9 mouse cellular contexts compared by ENCODE assay signal in genomic region chr8:105138423-105138822, GRCm38 (mm10). TPM values are rescaled to one million over a fixed set of nuclear protein-coding genes. Genes with fewer than 3 reads are reported as not detected.
DNase-seq lines count a peak whose midpoint lies in the region; ATAC-seq and TF ChIP-seq lines count a peak whose summit lies in the region.
"Had no signal": no experiment of that assay in that cellular context is flagged by ENCODE, and none has a peak within 500 bp of the region (broad histone marks: within the 10 kb centered on the region; RNA-seq: fewer than 3 reads in every experiment).

No protein-coding gene starts in this region.

- WGBS in neural tube, embryonic 15.5 days = 20% methylated on average over 4 of the region's 4 CpGs
- WGBS in embryonic facial prominence, embryonic 14.5 days = 25% methylated on average over 4 of the region's 4 CpGs
- WGBS in liver, postnatal 0 days (ENCODE audit: insufficient replicate concordance) = 14% methylated on average over 4 of the region's 4 CpGs

- peak; percentile 60 for TF ChIP-seq EP300 in liver, postnatal 0 days (IDR thresholded peaks at IDR 0.05; ENCODE audit: low read depth)

- no peak overlapping the region for H3K9ac ChIP-seq in neural tube, embryonic 15.5 days (replicated peaks)
- no peak overlapping the region for H3K9ac ChIP-seq in embryonic facial prominence, embryonic 14.5 days (ENCODE audit: low read depth, low read length)
- no peak overlapping the region for H3K9ac ChIP-seq in liver, postnatal 0 days (replicated peaks)
- H3K9ac ChIP-seq: heart, embryonic 13.5 days had no signal

- no peak overlapping the region for H3K27ac ChIP-seq in neural tube, embryonic 15.5 days (replicated peaks)
- H3K27ac ChIP-seq in embryonic facial prominence, embryonic 14.5 days (replicated peaks; ENCODE audit: low read depth, low read length) = no peak overlapping the region
- H3K27ac ChIP-seq in liver, postnatal 0 days (ENCODE audit: low read depth) = 0 out of 2 replicates have a peak overlapping the region, but pooled peaks have one; percentile 44
- H3K27ac ChIP-seq: heart, embryonic 13.5 days had no signal

- H3K4me2 ChIP-seq in neural tube, embryonic 15.5 days = no peak overlapping the region
- H3K4me2 ChIP-seq in embryonic facial prominence, embryonic 14.5 days (ENCODE audit: low read depth, low read length) = no peak overlapping the region
- H3K4me2 ChIP-seq in liver, postnatal 0 days (ENCODE audit: low read depth, low read length) = no peak overlapping the region
- H3K4me2 ChIP-seq: heart, embryonic 13.5 days had no signal

- H3K4me3 ChIP-seq in neural tube, embryonic 15.5 days (replicated peaks) = no peak overlapping the region
- H3K4me3 ChIP-seq in embryonic facial prominence, embryonic 14.5 days (ENCODE audit: low read depth, low read length) = no peak overlapping the region
- no peak overlapping the region for H3K4me3 ChIP-seq in liver, postnatal 0 days (ENCODE audit: low read depth, low read length)
- H3K4me3 ChIP-seq: heart, embryonic 13.5 days had no signal

- peak; percentile 92 for TF ChIP-seq CTCF in liver, postnatal 0 days (IDR thresholded peaks at IDR 0.05; ENCODE audit: low read depth)

- no peaks in the 10 kb centered on the region for H3K4me1 ChIP-seq in neural tube, embryonic 15.5 days
- no peaks in the 10 kb centered on the region for H3K4me1 ChIP-seq in embryonic facial prominence, embryonic 14.5 days (ENCODE audit: control insufficient read depth, insufficient read depth, low read length)
- H3K4me1 ChIP-seq in liver, postnatal 0 days (ENCODE audit: insufficient read depth) = no peaks in the 10 kb centered on the region; the same call in 1 of the 2 replicates

- no peaks in the 10 kb centered on the region for H3K36me3 ChIP-seq in neural tube, embryonic 15.5 days
- no peaks in the 10 kb centered on the region for H3K36me3 ChIP-seq in embryonic facial prominence, embryonic 14.5 days (ENCODE audit: control insufficient read depth, insufficient read depth, low read length)
- H3K36me3 ChIP-seq in liver, postnatal 0 days (replicated peaks; ENCODE audit: insufficient read depth, low read length) = no peaks in the 10 kb centered on the region
- H3K36me3 ChIP-seq: heart, embryonic 13.5 days had no signal

- DNase-seq in neural tube, embryonic 10.5 days (ENCODE audit: extremely low spot score, low spot score) = peak; percentile 33
- peak; percentile 86 for DNase-seq in adrenal gland, postnatal 25 days
- DNase-seq in embryonic facial prominence, embryonic 14.5 days (ENCODE audit: low spot score) = peak; percentile 22
- peak; percentile 87 for DNase-seq in kidney, adult 9 months
- peak; percentile 84 for DNase-seq in liver, postnatal 0 days
- DNase-seq in right cerebral cortex, postnatal 14 days = peak; percentile 48
- peak; percentile 36 for DNase-seq in yolk sac, embryonic 10.5 days (ENCODE audit: low spot score)

- no peak for ATAC-seq in neural tube, embryonic 15.5 days (ENCODE audit: low FRiP score)
- no peak for ATAC-seq in embryonic facial prominence, embryonic 14.5 days (ENCODE audit: low read depth)
- ATAC-seq in liver, postnatal 0 days = peak; percentile 98

- no peaks in the 10 kb centered on the region for H3K9me3 ChIP-seq in neural tube, embryonic 15.5 days (replicated peaks)
- H3K9me3 ChIP-seq in embryonic facial prominence, embryonic 14.5 days (ENCODE audit: control insufficient read depth, low read length) = no peaks in the 10 kb centered on the region
- H3K9me3 ChIP-seq in liver, postnatal 0 days (ENCODE audit: low read length) = no peaks in the 10 kb centered on the region
- H3K9me3 ChIP-seq: heart, embryonic 13.5 days had no signal

- no peaks in the 10 kb centered on the region for H3K27me3 ChIP-seq in neural tube, embryonic 15.5 days (replicated peaks)
- H3K27me3 ChIP-seq in embryonic facial prominence, embryonic 14.5 days (replicated peaks; ENCODE audit: control insufficient read depth, insufficient read depth, low read length) = no peaks in the 10 kb centered on the region
- H3K27me3 ChIP-seq in liver, postnatal 0 days (ENCODE audit: insufficient read depth, low read length) = no peaks in the 10 kb centered on the region

RNA-seq across cellular contexts. Expression of gene Ces4a, which starts 6.8 kb away (rescaled TPM):
- 0.18 TPM in 1 of 2 replicates, not detected in the other for polyA plus RNA-seq in neural tube, embryonic 15.5 days (2015; fragmentation: Nextera tagmentation; extraction: Ambion mirVana)
- total RNA-seq in adrenal gland, postnatal 25 days (2021) = not detected in 2 replicates
- not detected in 2 replicates for polyA plus RNA-seq in embryonic facial prominence, embryonic 14.5 days (2014; fragmentation: Nextera tagmentation; extraction: Ambion mirVana)
- polyA plus RNA-seq in liver, postnatal 0 days (2015; fragmentation: Nextera tagmentation; extraction: Ambion mirVana) = 0.07 TPM in 1 of 2 replicates, not detected in the other
- polyA plus RNA-seq: heart, embryonic 13.5 days had no signal

RNA-seq across cellular contexts. Expression of gene Cbfb, which starts 32.1 kb away (rescaled TPM):
- 34.0 and 38.6 TPM in 2 replicates for polyA plus RNA-seq in neural tube, embryonic 15.5 days (2015; fragmentation: Nextera tagmentation; extraction: Ambion mirVana)
- total RNA-seq in adrenal gland, postnatal 25 days (2021) = 78.8 and 92.4 TPM in 2 replicates
- 104 and 112 TPM in 2 replicates for polyA plus RNA-seq in embryonic facial prominence, embryonic 14.5 days (2014; fragmentation: Nextera tagmentation; extraction: Ambion mirVana)
- polyA plus RNA-seq in liver, postnatal 0 days (2015; fragmentation: Nextera tagmentation; extraction: Ambion mirVana) = 10.6 and 10.7 TPM in 2 replicates

RNA-seq across cellular contexts. Expression of gene Ces3b, which starts 54.9 kb away (rescaled TPM):
- not detected in 2 replicates for polyA plus RNA-seq in neural tube, embryonic 15.5 days (2015; fragmentation: Nextera tagmentation; extraction: Ambion mirVana)
- 1.0 TPM in 1 of 2 replicates, not detected in the other for total RNA-seq in adrenal gland, postnatal 25 days (2021)
- polyA plus RNA-seq in embryonic facial prominence, embryonic 14.5 days (2014; fragmentation: Nextera tagmentation; extraction: Ambion mirVana) = not detected in 2 replicates
- polyA plus RNA-seq in liver, postnatal 0 days (2015; fragmentation: Nextera tagmentation; extraction: Ambion mirVana) = 0.11 and 0.21 TPM in 2 replicates
- polyA plus RNA-seq: heart, embryonic 13.5 days had no signal

Comparison
In these comparisons a context has a peak if more than half of its experiments do, and no peak if none do; other contexts are left out.
1. DNase-seq: peak in every context shown above with its lines; median percentile 87 in kidney, adult 9 months; 86 in adrenal gland, postnatal 25 days; 84 in liver, postnatal 0 days; 48 in right cerebral cortex, postnatal 14 days; 36 in yolk sac, embryonic 10.5 days; 33 in neural tube, embryonic 10.5 days; 22 in embryonic facial prominence, embryonic 14.5 days.